Mouse (Mus musculus): ENCODE data around the gene Kansl2. TPM values are rescaled to one million over a fixed set of nuclear protein-coding genes. Genes with fewer than 3 reads are reported as not detected.
A peak's percentile ranks its signal among the peaks of the same experiment; 100 is the strongest.

Gene Kansl2
- total RNA-seq (2012; rRNA removed), result 59.6 and 84.7 TPM in 2 replicates
- total RNA-seq (2014; rRNA removed), result 101 and 103 TPM in 2 replicates
- polyA plus RNA-seq (2012; ENCODE audit: insufficient read length, low read depth), result 111 and 125 TPM in 2 replicates

GRCm38 (mm10) chr15:98533881-98534627 is at the start of gene Kansl2:
Kansl2 (minus strand) TSS chr15:98534264.
- peaks cover 0 to 17% of the 10 kb centered on the region in 2 experiments; a peak in 2 of 4 replicates for H3K4me1 ChIP-seq (ENCODE audit: control insufficient read depth in 1 of 2, insufficient read depth in 2 of 2)
- peak within 1 kb of the TSS; percentile 90 for H3K4me2 ChIP-seq (ENCODE audit: insufficient read depth, low read depth, poor library complexity, severe bottlenecking)
- H3K27me3 ChIP-seq (replicated peaks), result no peaks in the 10 kb centered on the region
- peaks cover 33% of the 10 kb centered on the region for H3K79me2 ChIP-seq (replicated peaks; ENCODE audit: control insufficient read depth, extremely low read depth, insufficient read depth, poor library complexity, severe bottlenecking)
- peak within 1 kb of the TSS; percentile 75 for H3K27ac ChIP-seq (ENCODE audit: insufficient read depth, low read depth)
- TF ChIP-seq TBP (conservative IDR thresholded peaks at IDR 0.05; ENCODE audit: low read depth, low read length) (peak; percentile 91), CHD1 (IDR thresholded peaks at IDR 0.05; ENCODE audit: low read depth, low read length) (0 out of 2 replicates have a peak, but pooled peaks have one; percentile 76), POLR2AphosphoS2 (IDR thresholded peaks at IDR 0.05; ENCODE audit: low read depth, low read length) (peak; percentile 88), ELF1 (IDR thresholded peaks at IDR 0.05; ENCODE audit: low read depth, low read length) (peak; percentile 63), CHD2 (IDR thresholded peaks at IDR 0.05; ENCODE audit: low read length) (peak; percentile 96), CTCF (conservative IDR thresholded peaks at IDR 0.05 in 1 of 2, IDR thresholded peaks at IDR 0.05 in 1 of 2; ENCODE audit: low read depth in 2 of 2, low read length in 2 of 2) (peak in 1 of 2 experiments; percentile 11; a peak in 1 of 4 replicates), MEF2A (IDR thresholded peaks at IDR 0.05; ENCODE audit: borderline replicate concordance, low read depth, low read length) (peak; percentile 66), MAFK (IDR thresholded peaks at IDR 0.05; ENCODE audit: insufficient replicate concordance, low read length) (no peak), SIN3A (IDR thresholded peaks at IDR 0.05; ENCODE audit: low read length) (peak; percentile 55), POLR2A (IDR thresholded peaks at IDR 0.05; ENCODE audit: low read depth, low read length) (peak; percentile 97), NELFE (IDR thresholded peaks at IDR 0.05; ENCODE audit: low read depth, low read length) (peak; percentile 96), USF2 (conservative IDR thresholded peaks at IDR 0.05; ENCODE audit: low read depth, low read length) (no peak), JUND (conservative IDR thresholded peaks at IDR 0.05; ENCODE audit: low read depth, low read length) (0 out of 2 replicates have a peak, but pooled peaks have one; percentile 11), NRF1 (IDR thresholded peaks at IDR 0.05; ENCODE audit: low read depth, low read length) (peak; percentile 70; the same call in 1 of the 2 replicates), MXI1 (IDR thresholded peaks at IDR 0.05; ENCODE audit: low read depth, low read length) (peak; percentile 89), SMC3 (IDR thresholded peaks at IDR 0.05; ENCODE audit: low read depth, low read length) (no peak), ZMIZ1 (IDR thresholded peaks at IDR 0.05; ENCODE audit: low read depth, low read length) (peak; percentile 96), E2F4 (IDR thresholded peaks at IDR 0.05; ENCODE audit: insufficient replicate concordance, low read depth, low read length) (peak; percentile 61; the same call in 1 of the 2 replicates), ETS1 (conservative IDR thresholded peaks at IDR 0.05; ENCODE audit: low read depth, low read length) (no peak), KAT2A (IDR thresholded peaks at IDR 0.05; ENCODE audit: insufficient replicate concordance, low read length) (peak; percentile 67; the same call in 1 of the 2 replicates), BHLHE40 (IDR thresholded peaks at IDR 0.05; ENCODE audit: low read depth, low read length) (no peak), MAX (IDR thresholded peaks at IDR 0.05; ENCODE audit: low read length) (peak; percentile 63), ZKSCAN1 (IDR thresholded peaks at IDR 0.05; ENCODE audit: borderline replicate concordance, low read depth, low read length) (no peak), MAZ (IDR thresholded peaks at IDR 0.05; ENCODE audit: low read depth, low read length) (0 out of 2 replicates have a peak, but pooled peaks have one; percentile 10), HCFC1 (IDR thresholded peaks at IDR 0.05; ENCODE audit: low read depth, low read length) (peak; percentile 68)
- H3K9me3 ChIP-seq (replicated peaks; ENCODE audit: low read length), result no peaks in the 10 kb centered on the region
- dilution Hi-C loops (cut with MboI; ENCODE audit: extremely low pct_ligation_motif_present, extremely low pct_unique_long_range_greater_than_20kb, low sequenced_read_pairs) (no loop called here), in situ Hi-C loops (cut with MboI; ENCODE audit: low pct_ligation_motif_present, low pct_unique_long_range_greater_than_20kb, low sequenced_read_pairs) (loop anchor here (5.0 kb wide), 1 partner anchor 33 kb away; no protein-coding TSS in a partner anchor)
- H3K36me3 ChIP-seq (replicated peaks in 1 of 2; ENCODE audit: control insufficient read depth in 1 of 2, insufficient read depth in 1 of 2, low read length in 1 of 2), result peaks cover 16 to 40% of the 10 kb centered on the region in 2 experiments
- peak within 1 kb of the TSS; percentile 72 for H3K9ac ChIP-seq (ENCODE audit: insufficient read depth, low read depth)
- H3K4me3 ChIP-seq (replicated peaks in 1 of 3; ENCODE audit: low read depth in 2 of 3, low read length in 2 of 3, poor library complexity in 1 of 3), result peak within 1 kb of the TSS; percentile 73 to 94 (median 90)
- DNase-seq (ENCODE audit: extremely low read depth), result peak; percentile 100
